Mouse (Mus musculus) testis, adult 10 weeks (tissue): ENCODE data around the gene Hsd3b4. TPM values are rescaled to one million over a fixed set of nuclear protein-coding genes. Genes with fewer than 3 reads are reported as not detected.

Experiments
- polyA plus RNA-seq: library from polyadenylated mRNA; stranded (reverse); fragments of 350-450 nt; fragmentation: Illumina TruSeq; extraction: RNeasy Lipid Tissue Mini Kit (QIAGEN cat#74804); gene quantifications from one replicate; pipeline ENCODE4 v1.2.3, GENCODE M21; 2014; ENCODE audit warnings: low read depth, low replicate concordance

Gene Hsd3b4
- polyA plus RNA-seq = 0.18 TPM

DNA sequence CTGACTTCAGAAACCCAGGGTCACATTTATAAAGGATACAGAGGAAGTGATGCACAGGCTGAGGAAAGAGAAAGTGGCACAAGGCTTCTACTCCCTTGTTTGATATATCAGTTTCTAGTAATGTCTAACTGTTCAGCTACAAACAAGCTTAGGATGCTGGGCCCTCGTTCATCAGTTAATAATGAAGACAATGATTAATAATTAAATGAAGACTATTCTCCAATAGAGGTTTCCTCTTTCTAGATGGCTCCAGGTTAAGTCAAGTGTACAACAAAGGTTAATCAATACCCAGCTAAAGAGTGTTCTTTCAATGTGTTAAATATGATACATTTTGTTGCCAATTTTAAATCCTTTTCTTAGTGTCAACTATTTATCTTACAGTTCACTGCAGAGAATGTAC, at the start of gene Hsd3b4:
TSS of gene Hsd3b4 (minus strand) at position 101 of the 400 bp plus-strand sequence.

DNA sequence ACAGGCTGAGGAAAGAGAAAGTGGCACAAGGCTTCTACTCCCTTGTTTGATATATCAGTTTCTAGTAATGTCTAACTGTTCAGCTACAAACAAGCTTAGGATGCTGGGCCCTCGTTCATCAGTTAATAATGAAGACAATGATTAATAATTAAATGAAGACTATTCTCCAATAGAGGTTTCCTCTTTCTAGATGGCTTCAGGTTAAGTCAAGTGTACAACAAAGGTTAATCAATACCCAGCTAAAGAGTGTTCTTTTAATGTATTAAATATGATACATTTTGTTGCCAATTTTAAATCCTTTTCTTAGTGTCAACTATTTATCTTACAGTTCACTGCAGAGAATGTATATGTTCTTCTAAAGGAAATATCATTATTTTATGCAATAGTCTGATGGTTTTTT, 53.3 kb downstream of the Hsd3b4 start, which contains the start of gene Gm4450:
TSS of gene Gm4450 (minus strand) at position 101 of the 400 bp plus-strand sequence.

Other genes starting within 250 kb of the Hsd3b4 start
- 40.3 TPM for gene Hmgcs2, start 230.1 kb downstream of the Hsd3b4 start, polyA plus RNA-seq
- 2.7 TPM for gene Phgdh, start 170.5 kb downstream of the Hsd3b4 start, polyA plus RNA-seq
- gene Zfp697, start 128.1 kb downstream of the Hsd3b4 start, polyA plus RNA-seq = 2.2 TPM
- 0.38 TPM for gene Gm4450, start 53.4 kb downstream of the Hsd3b4 start, polyA plus RNA-seq
- gene Gm10681, start 78.3 kb upstream of the Hsd3b4 start, polyA plus RNA-seq = 0.18 TPM
- gene Hsd3b5, start 119.7 kb upstream of the Hsd3b4 start, polyA plus RNA-seq = not detected
- gene Hsd3b2, start 214.0 kb upstream of the Hsd3b4 start, polyA plus RNA-seq = not detected